Mouse (Mus musculus) heart, embryonic 13.5 days (tissue): Measurements from ENCODE around the gene Rbfox3. TPM values are rescaled to one million over a fixed set of nuclear protein-coding genes. Genes with fewer than 3 reads are reported as not detected.

Source experiments
- ATAC-seq: fragments of 200-750 bp; cut with Nextera tagmentation; 2 replicates; pipeline ENCODE4 v1.8.0; 2017; ENCODE audit warnings: moderate TSS enrichment; ENCODE audit not compliant: insufficient number of reproducible peaks, low FRiP score, low TSS enrichment; ENCODE audit errors: extremely low read depth
- H3K27ac ChIP-seq: fragments of 300-500 bp; sonication (generic); replicated peaks from 2 replicates; pipeline ENCODE4 v1.5.1; 2015; ENCODE audit warnings: moderate library complexity, mild to moderate bottlenecking, inconsistent platforms
- H3K27me3 ChIP-seq: fragments of 300-500 bp; sonication (generic); replicated peaks from 2 replicates; pipeline ENCODE4 v1.6.1; 2015; ENCODE audit warnings: mild to moderate bottlenecking, inconsistent platforms
- H3K36me3 ChIP-seq: fragments of 300-500 bp; sonication (generic); 2 replicates; pipeline ENCODE4 v1.6.1; 2015; ENCODE audit warnings: mild to moderate bottlenecking, inconsistent platforms
- H3K4me1 ChIP-seq: fragments of 300-500 bp; sonication (generic); 2 replicates; pipeline ENCODE4 v1.6.1; 2015; ENCODE audit warnings: inconsistent platforms
- H3K4me2 ChIP-seq: fragments of 300-500 bp; sonication (generic); 2 replicates; pipeline ENCODE4 v1.6.1; 2015; ENCODE audit warnings: inconsistent platforms, mild to moderate bottlenecking, moderate library complexity
- H3K4me3 ChIP-seq: fragments of 300-500 bp; sonication (generic); 2 replicates; pipeline ENCODE4 v1.5.1; 2015; ENCODE audit warnings: moderate library complexity, mild to moderate bottlenecking, inconsistent platforms
- H3K9ac ChIP-seq: fragments of 300-500 bp; sonication (generic); 2 replicates; pipeline ENCODE4 v1.6.1; 2015; ENCODE audit warnings: inconsistent platforms, mild to moderate bottlenecking, moderate library complexity
- H3K9me3 ChIP-seq: fragments of 300-500 bp; sonication (generic); 2 replicates; pipeline ENCODE4 v1.6.1; 2016; ENCODE audit warnings: inconsistent platforms
- WGBS: fragments of 180-500 bp; shearing (Covaris S2); methylation state at CpG from one replicate; pipeline ENCODE4 v1.1.7; 2015; ENCODE audit warnings: mixed read lengths; 5-methylcytosine and 5-hydroxymethylcytosine counted together
- polyA plus RNA-seq: library from polyadenylated mRNA; unstranded; fragments of >200 nt; fragmentation: Nextera tagmentation; extraction: Ambion mirVana; gene quantifications from 2 replicates; pipeline ENCODE4 v1.2.1, GENCODE M21; 2015

Gene Rbfox3
- polyA plus RNA-seq, 1 experiment from 2014 or later = 0.13 TPM

DNA sequence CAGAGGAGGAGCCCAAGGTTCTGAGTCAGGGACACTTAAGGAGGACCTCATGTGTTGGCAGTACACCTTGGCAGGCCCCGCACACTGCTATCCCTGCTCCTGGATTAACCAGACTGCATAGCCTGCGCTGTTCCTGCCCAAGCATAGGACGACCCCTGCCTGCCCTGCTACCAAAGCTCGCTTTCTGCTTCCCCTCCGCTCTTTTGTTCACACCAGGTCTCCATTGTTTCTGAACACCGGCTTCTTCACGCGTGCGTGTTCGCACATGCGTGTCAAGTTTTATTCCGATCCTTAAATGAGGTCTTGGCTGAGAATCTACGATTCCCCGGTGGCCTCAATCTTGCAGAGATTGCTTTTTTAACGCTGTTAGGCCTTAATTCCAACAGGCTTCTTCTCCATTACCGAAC lies 20.4 kb downstream of the Rbfox3 start:
- 73% methylated on average over 16 of the region's 16 CpGs for WGBS
- no peaks in the 10 kb centered on the region for H3K4me1 ChIP-seq
- no peak for ATAC-seq
- H3K27ac ChIP-seq = no peak overlapping the region
- H3K4me2 ChIP-seq = no peak overlapping the region
- H3K9ac ChIP-seq = no peak overlapping the region
- H3K36me3 ChIP-seq = no peaks in the 10 kb centered on the region
- H3K9me3 ChIP-seq = no peaks in the 10 kb centered on the region
- peaks cover 52% of the 10 kb centered on the region for H3K27me3 ChIP-seq
- no peak overlapping the region for H3K4me3 ChIP-seq

GRCm38 (mm10) chr11:118890474-118890873 lies 20.9 kb downstream of the Rbfox3 start:
- Histone ChIP-seq H3K4me2 (no peak overlapping the region), H3K4me1 (no peaks in the 10 kb centered on the region), H3K9me3 (no peaks in the 10 kb centered on the region), H3K27me3 (peaks cover 50% of the 10 kb centered on the region), H3K36me3 (no peaks in the 10 kb centered on the region), H3K9ac (no peak overlapping the region), H3K27ac (no peak overlapping the region), H3K4me3 (no peak overlapping the region)
- no peak for ATAC-seq
- WGBS = 44% methylated on average over 5 of the region's 5 CpGs

DNA sequence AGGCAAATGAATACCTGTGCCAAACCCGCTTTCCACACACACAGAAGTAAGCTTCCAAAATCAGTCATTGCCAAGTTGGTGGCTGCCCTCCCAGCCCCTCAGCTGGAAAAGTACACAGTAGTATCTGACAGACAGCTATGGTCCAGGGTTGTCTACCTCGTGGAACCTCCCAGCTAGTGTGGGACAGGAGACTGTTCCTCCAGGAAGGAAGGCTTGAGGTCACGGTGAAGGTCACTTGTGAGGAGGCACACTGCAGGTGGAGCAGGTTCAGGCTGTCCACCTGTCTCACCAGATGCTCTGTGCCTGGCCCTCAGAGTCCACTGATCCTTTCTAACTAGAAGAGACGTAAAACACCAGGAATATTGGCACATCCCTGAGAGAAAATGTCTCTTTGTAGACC lies 21.9 kb downstream of the Rbfox3 start:
- no peak overlapping the region for H3K4me3 ChIP-seq
- no peak overlapping the region for H3K4me2 ChIP-seq
- 0 out of 2 replicates have a peak, but pooled peaks cover 4% of the 10 kb centered on the region for H3K9me3 ChIP-seq
- no peaks in the 10 kb centered on the region for H3K36me3 ChIP-seq
- WGBS = 70% methylated on average over 4 of the region's 4 CpGs
- no peaks in the 10 kb centered on the region for H3K4me1 ChIP-seq
- peaks cover 45% of the 10 kb centered on the region for H3K27me3 ChIP-seq
- no peak overlapping the region for H3K9ac ChIP-seq
- no peak overlapping the region for H3K27ac ChIP-seq
- no peak for ATAC-seq

GRCm38 (mm10) chr11:118888426-118888825 lies 23.0 kb downstream of the Rbfox3 start:
- ATAC-seq = no peak
- H3K27me3 ChIP-seq = peaks cover 43% of the 10 kb centered on the region
- no peak overlapping the region for H3K4me3 ChIP-seq
- no peaks in the 10 kb centered on the region for H3K4me1 ChIP-seq
- H3K9ac ChIP-seq = no peak overlapping the region
- 60% methylated on average over 8 of the region's 8 CpGs for WGBS
- 0 out of 2 replicates have a peak, but pooled peaks cover 4% of the 10 kb centered on the region for H3K9me3 ChIP-seq
- H3K36me3 ChIP-seq = no peaks in the 10 kb centered on the region
- H3K4me2 ChIP-seq = no peak overlapping the region
- H3K27ac ChIP-seq = no peak overlapping the region

DNA sequence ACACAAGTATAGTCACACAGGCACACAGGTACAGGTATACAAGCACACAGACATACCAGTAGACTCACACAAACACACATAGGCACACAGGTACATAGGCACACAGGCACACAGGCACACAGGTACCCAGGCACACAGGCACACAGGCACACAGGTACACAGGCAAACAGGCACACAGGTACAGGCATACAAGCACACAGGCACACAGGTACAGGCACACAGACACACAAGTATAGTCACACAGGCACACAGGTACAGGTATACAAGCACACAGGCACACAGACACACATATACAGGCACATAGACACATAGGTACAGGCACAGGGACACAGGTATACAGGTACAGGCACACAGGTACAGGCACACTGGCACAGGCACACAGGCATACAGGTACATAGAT lies 24.2 kb downstream of the Rbfox3 start:
- Histone ChIP-seq H3K4me3 (no peak overlapping the region), H3K27me3 (peaks cover 43% of the 10 kb centered on the region), H3K4me1 (no peaks in the 10 kb centered on the region), H3K9me3 (0 out of 2 replicates have a peak, but pooled peaks cover 4% of the 10 kb centered on the region), H3K4me2 (no peak overlapping the region), H3K9ac (no peak overlapping the region), H3K36me3 (no peaks in the 10 kb centered on the region), H3K27ac (no peak overlapping the region)
- no peak; the same call in 1 of the 2 replicates for ATAC-seq

DNA sequence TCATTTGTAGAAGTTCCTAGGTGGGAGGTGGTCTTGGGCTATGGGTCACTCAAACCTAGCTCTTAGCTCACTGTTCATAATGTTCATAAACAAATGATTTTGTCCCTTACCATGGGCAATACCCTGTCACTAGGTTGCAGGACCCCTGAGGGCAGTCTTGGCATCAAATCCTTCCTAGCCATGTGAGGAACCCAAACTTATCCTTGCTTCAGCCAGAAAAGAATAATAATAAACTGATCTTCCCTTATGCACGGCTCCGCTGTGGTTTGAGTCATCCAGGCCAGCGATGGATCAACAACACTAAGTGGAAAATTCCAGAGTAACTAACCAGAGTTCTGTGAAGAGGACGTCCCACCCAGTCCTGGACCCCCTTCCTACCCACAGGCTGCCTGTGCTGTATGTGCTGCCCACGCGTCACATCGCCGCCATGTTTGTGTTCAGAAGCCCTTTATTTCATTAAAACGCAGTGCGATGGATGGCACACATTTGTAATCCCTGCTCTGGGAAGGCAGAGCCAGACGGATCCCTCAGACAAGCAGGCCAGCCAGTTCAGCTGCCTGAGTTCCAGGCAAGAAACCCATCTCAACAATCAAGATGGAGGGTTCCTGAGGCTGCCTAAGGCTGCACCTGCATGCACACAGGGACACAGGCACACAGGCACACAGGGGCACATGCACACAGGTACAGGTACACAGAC lies 25.0 kb downstream of the Rbfox3 start:
- Histone ChIP-seq H3K36me3 (no peaks in the 10 kb centered on the region), H3K27ac (no peak overlapping the region), H3K9ac (no peak overlapping the region), H3K27me3 (peaks cover 41% of the 10 kb centered on the region), H3K9me3 (0 out of 2 replicates have a peak, but pooled peaks cover 4% of the 10 kb centered on the region), H3K4me1 (no peaks in the 10 kb centered on the region), H3K4me2 (no peak overlapping the region), H3K4me3 (no peak overlapping the region)
- 82% methylated on average over 11 of the region's 11 CpGs for WGBS
- no peak for ATAC-seq

DNA sequence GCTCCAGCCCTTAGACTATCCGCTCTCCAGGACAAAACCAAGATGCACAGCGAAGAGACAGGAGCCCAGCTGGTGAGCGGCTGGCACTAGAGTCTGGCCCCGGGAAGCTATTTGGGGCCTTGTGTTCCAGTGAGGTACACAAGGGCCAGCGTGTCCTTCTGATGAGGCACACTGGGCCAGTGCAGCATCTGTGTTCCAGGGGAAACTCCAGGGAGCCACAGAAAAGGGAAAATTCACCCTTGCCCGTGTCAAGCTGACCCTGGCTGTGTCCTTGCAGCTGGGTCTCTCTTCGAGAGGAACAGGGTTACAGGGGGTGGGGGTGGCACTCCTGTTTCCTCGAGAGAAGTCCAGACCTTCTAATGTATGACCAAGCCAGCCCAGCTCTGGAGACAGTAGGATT lies 25.8 kb downstream of the Rbfox3 start:
- Histone ChIP-seq H3K27me3 (peaks cover 34% of the 10 kb centered on the region), H3K27ac (no peak overlapping the region), H3K9me3 (0 out of 2 replicates have a peak, but pooled peaks cover 4% of the 10 kb centered on the region), H3K4me2 (no peak overlapping the region), H3K9ac (no peak overlapping the region), H3K4me3 (no peak overlapping the region), H3K36me3 (no peaks in the 10 kb centered on the region), H3K4me1 (no peaks in the 10 kb centered on the region)
- WGBS = 74% methylated on average over 8 of the region's 8 CpGs
- no peak for ATAC-seq

DNA sequence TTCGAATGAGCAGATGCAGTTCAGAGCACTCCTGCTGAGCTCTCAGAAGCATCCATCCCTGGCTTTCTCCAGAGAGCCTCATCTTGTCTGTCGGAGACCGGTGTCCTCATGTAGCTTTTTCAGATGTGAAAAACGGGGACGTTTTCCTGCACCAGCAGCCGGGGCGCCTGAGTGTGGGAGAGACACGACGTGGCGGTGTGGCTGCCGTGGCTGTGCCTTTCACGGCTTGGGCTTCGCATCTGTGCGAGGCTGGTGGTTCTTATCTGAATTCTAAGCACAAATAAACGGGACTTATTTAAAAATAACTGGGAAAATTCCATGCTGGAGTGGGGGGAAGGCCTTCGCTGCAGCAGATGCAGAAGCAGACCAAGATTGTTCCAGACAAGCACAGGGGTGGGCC lies 26.3 kb downstream of the Rbfox3 start:
- 0 out of 2 replicates have a peak, but pooled peaks cover 4% of the 10 kb centered on the region for H3K9me3 ChIP-seq
- H3K36me3 ChIP-seq = no peaks in the 10 kb centered on the region
- H3K27me3 ChIP-seq = peaks cover 33% of the 10 kb centered on the region
- H3K4me3 ChIP-seq = no peak overlapping the region
- ATAC-seq = no peak
- no peak overlapping the region for H3K27ac ChIP-seq
- H3K9ac ChIP-seq = no peak overlapping the region
- no peak overlapping the region for H3K4me2 ChIP-seq
- no peaks in the 10 kb centered on the region for H3K4me1 ChIP-seq
- WGBS = 82% methylated on average over 16 of the region's 16 CpGs

DNA sequence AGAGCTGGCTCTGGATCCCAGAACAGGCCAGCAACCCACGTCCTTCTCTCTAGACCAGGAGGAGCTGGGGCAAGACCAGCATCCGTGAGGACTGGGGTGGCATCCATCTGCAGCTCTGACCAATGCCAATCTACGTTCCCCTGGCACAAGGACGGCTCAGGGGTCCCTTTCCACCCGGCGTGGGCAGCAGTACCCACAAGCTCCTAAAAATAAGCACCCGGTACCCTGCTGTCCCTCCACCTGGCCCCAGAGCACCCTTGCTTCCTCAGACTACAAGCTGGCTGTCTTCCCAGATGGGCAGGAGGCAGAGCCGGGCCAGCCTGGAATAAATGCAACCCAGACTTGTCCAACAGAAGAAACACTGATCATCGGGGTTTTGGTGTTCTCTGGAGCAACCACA lies 28.3 kb downstream of the Rbfox3 start:
- Histone ChIP-seq H3K36me3 (no peaks in the 10 kb centered on the region), H3K27me3 (peaks cover 21% of the 10 kb centered on the region), H3K4me2 (no peak overlapping the region), H3K9ac (no peak overlapping the region), H3K27ac (no peak overlapping the region), H3K4me3 (no peak overlapping the region), H3K4me1 (no peaks in the 10 kb centered on the region), H3K9me3 (0 out of 2 replicates have a peak, but pooled peaks cover 7% of the 10 kb centered on the region)
- 59% methylated on average over 9 of the region's 9 CpGs for WGBS
- no peak for ATAC-seq

- Histone ChIP-seq H3K4me1 (no peaks in the 10 kb centered on the region), H3K36me3 (no peaks in the 10 kb centered on the region), H3K9me3 (0 out of 2 replicates have a peak, but pooled peaks cover 7% of the 10 kb centered on the region), H3K9ac (no peak overlapping the region), H3K27ac (no peak overlapping the region), H3K4me2 (no peak overlapping the region), H3K4me3 (no peak overlapping the region), H3K27me3 (peaks cover 21% of the 10 kb centered on the region)
- no peak for ATAC-seq
- WGBS = 29% methylated on average over 11 of the region's 11 CpGs
Observed at GRCm38 (mm10) chr11:118881786-118882495, 29.5 kb downstream of the Rbfox3 start.

- peaks cover 5% of the 10 kb centered on the region; the same call in 1 of the 2 replicates for H3K4me1 ChIP-seq
- no peak for ATAC-seq
- H3K36me3 ChIP-seq = no peaks in the 10 kb centered on the region
- H3K9ac ChIP-seq = no peak overlapping the region
- H3K27ac ChIP-seq = no peak overlapping the region
- H3K27me3 ChIP-seq = peaks cover 24% of the 10 kb centered on the region
- 79% methylated on average over 8 of the region's 8 CpGs for WGBS
- no peak overlapping the region for H3K4me3 ChIP-seq
- no peak overlapping the region for H3K4me2 ChIP-seq
- 0 out of 2 replicates have a peak, but pooled peaks cover 3% of the 10 kb centered on the region for H3K9me3 ChIP-seq
Observed at GRCm38 (mm10) chr11:118879466-118880150, 31.8 kb downstream of the Rbfox3 start.
